Mouse (Mus musculus): ENCODE data around the gene St6galnac5.

The St6galnac5 gene

GRCm38 (mm10) chr3:152981988-152982387 is at the start of gene St6galnac5:
St6galnac5 (minus strand) TSS chr3:152982246.
- no peak for DNase-seq (ENCODE audit: low read depth)

- no peak for DNase-seq (ENCODE audit: low read depth)
These were observed 48.7 kb upstream of the St6galnac5 start for GRCm38 (mm10) chr3:153030756-153031155.

GRCm38 (mm10) chr3:153024016-153024415 is 42.0 kb upstream of the St6galnac5 start:
- DNase-seq (ENCODE audit: low read depth) = no peak

GRCm38 (mm10) chr3:153018051-153018450 is 36.0 kb upstream of the St6galnac5 start:
- no peak for DNase-seq (ENCODE audit: low read depth)

GRCm38 (mm10) chr3:153016355-153016754 is 34.3 kb upstream of the St6galnac5 start:
- no peak for DNase-seq (ENCODE audit: low read depth)

GRCm38 (mm10) chr3:153006893-153007292 is 24.8 kb upstream of the St6galnac5 start:
- no peak for DNase-seq (ENCODE audit: low read depth)

- DNase-seq (ENCODE audit: low read depth) = no peak
These were observed 16.9 kb upstream of the St6galnac5 start for GRCm38 (mm10) chr3:152998901-152999300.

GRCm38 (mm10) chr3:152998106-152998505 is 16.1 kb upstream of the St6galnac5 start:
- no peak for DNase-seq (ENCODE audit: low read depth)

- no peak for DNase-seq (ENCODE audit: low read depth)
These were observed 11.6 kb upstream of the St6galnac5 start for GRCm38 (mm10) chr3:152993608-152994007.

- DNase-seq (ENCODE audit: low read depth) = no peak
These were observed 8.7 kb upstream of the St6galnac5 start for GRCm38 (mm10) chr3:152990787-152991186.

- DNase-seq (ENCODE audit: low read depth) = no peak
These were observed 770 bp downstream of the St6galnac5 start for GRCm38 (mm10) chr3:152980978-152981974.

- DNase-seq (ENCODE audit: low read depth) = no peak
These were observed 1.6 kb downstream of the St6galnac5 start for GRCm38 (mm10) chr3:152980431-152980830.

- DNase-seq (ENCODE audit: low read depth) = peak; percentile 50
These were observed 2.5 kb downstream of the St6galnac5 start for GRCm38 (mm10) chr3:152979481-152980092.

- DNase-seq (ENCODE audit: low read depth) = no peak
These were observed 10.7 kb downstream of the St6galnac5 start for GRCm38 (mm10) chr3:152971373-152971772.

GRCm38 (mm10) chr3:152969774-152970347 is 12.2 kb downstream of the St6galnac5 start:
- DNase-seq (ENCODE audit: low read depth) = no peak

GRCm38 (mm10) chr3:152961855-152962376 is 20.1 kb downstream of the St6galnac5 start:
- DNase-seq (ENCODE audit: low read depth) = no peak

GRCm38 (mm10) chr3:152958358-152959150 is 23.5 kb downstream of the St6galnac5 start:
- DNase-seq (ENCODE audit: low read depth) = peak; percentile 45

GRCm38 (mm10) chr3:152956771-152957170 is 25.3 kb downstream of the St6galnac5 start:
- DNase-seq (ENCODE audit: low read depth) = no peak

- no peak for DNase-seq (ENCODE audit: low read depth)
These were observed 26.0 kb downstream of the St6galnac5 start for GRCm38 (mm10) chr3:152956038-152956437.

- no peak for DNase-seq (ENCODE audit: low read depth)
These were observed 30.2 kb downstream of the St6galnac5 start for GRCm38 (mm10) chr3:152951634-152952545.
